Mouse (Mus musculus) limb, embryonic 12.5 days (tissue): ENCODE results near the gene Pgm5. TPM values are rescaled to one million over a fixed set of nuclear protein-coding genes. Genes with fewer than 3 reads are reported as not detected.

ENCODE experiments used
- ATAC-seq: fragments of 200-750 bp; cut with Nextera tagmentation; 2 replicates; pipeline ENCODE4 v1.8.0; 2017; ENCODE audit warnings: low read depth, moderate TSS enrichment; ENCODE audit not compliant: insufficient number of reproducible peaks, insufficient read depth, low FRiP score, low TSS enrichment
- H3K27ac ChIP-seq: fragments of 300-500 bp; sonication (generic); 2 replicates; pipeline ENCODE4 v1.5.1; 2016; ENCODE audit warnings: mild to moderate bottlenecking, moderate library complexity
- H3K27me3 ChIP-seq: fragments of 300-500 bp; sonication (generic); 2 replicates; pipeline ENCODE4 v1.6.1; 2016; ENCODE audit warnings: mild to moderate bottlenecking, moderate library complexity
- H3K36me3 ChIP-seq: fragments of 300-500 bp; sonication (generic); 2 replicates; pipeline ENCODE4 v1.6.1; 2016; ENCODE audit warnings: mild to moderate bottlenecking, moderate library complexity
- H3K4me1 ChIP-seq: fragments of 300-500 bp; sonication (generic); replicated peaks from 2 replicates; pipeline ENCODE4 v1.6.1; 2016
- H3K4me2 ChIP-seq: fragments of 300-500 bp; sonication (generic); 2 replicates; pipeline ENCODE4 v1.6.1; 2016; ENCODE audit warnings: mild to moderate bottlenecking, moderate library complexity
- H3K4me3 ChIP-seq: fragments of 300-500 bp; sonication (generic); replicated peaks from 2 replicates; pipeline ENCODE4 v1.5.1; 2016; ENCODE audit warnings: mild to moderate bottlenecking
- H3K9ac ChIP-seq: fragments of 300-500 bp; sonication (generic); replicated peaks from 2 replicates; pipeline ENCODE4 v1.6.1; 2016; ENCODE audit warnings: mild to moderate bottlenecking, moderate library complexity
- H3K9me3 ChIP-seq: fragments of 300-500 bp; sonication (generic); 2 replicates; pipeline ENCODE4 v1.6.1; 2016; ENCODE audit warnings: mild to moderate bottlenecking, moderate library complexity
- WGBS: fragments of 180-500 bp; shearing (Covaris S2); methylation state at CpG from one replicate; pipeline ENCODE4 v1.1.7; 2016; 5-methylcytosine and 5-hydroxymethylcytosine counted together
- polyA plus RNA-seq: library from polyadenylated mRNA; unstranded; fragments of >200 nt; fragmentation: Nextera tagmentation; extraction: Ambion mirVana; gene quantifications from 2 replicates; pipeline ENCODE4 v1.2.1, GENCODE M21; 2016

Gene Pgm5
- polyA plus RNA-seq: 2.4 and 2.6 TPM in 2 replicates

DNA sequence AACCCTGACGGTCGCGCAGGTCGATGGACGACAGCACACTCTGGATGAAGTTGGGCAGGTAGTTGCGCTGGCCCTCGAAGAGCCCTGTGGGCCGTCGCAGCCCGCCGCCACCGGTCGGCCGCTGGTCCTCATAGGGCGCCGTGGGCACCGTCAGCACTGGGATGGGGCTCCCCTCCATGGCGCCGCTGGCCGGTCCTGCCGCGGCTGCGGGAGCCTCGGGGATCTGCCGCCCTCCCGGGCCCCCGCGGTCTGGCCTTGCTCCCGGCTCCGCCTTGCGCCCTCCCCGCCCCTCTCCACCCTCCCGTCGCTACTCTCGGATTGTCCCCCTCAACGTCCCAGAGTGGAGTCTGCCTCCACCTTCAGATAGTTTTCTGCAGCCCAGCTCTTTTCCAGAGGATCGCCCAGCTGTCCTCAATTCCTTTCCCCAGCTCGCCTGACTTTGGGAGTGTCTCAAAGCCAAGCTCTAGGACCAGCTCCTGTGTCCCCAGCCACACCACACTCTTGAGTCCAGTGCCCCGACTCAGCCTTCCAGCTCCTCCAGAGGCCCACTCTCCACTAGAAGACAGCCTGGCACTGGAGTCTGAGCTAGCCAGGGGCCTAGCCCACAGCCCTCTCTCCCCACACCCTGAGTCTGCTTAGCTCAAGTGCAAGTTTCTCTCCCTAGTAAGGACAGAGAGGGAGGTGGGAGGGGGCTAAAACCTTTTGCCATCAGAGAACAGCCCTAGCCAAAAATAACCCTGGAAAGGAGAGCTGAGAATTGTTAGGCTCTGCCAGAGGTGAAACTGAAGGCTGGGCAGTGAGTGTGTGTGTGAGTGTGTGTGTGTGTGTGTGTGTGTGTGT lies at the start of gene Pgm5:
TSS of gene Pgm5 (minus strand) at position 244 of the 840 bp plus-strand sequence.
- H3K4me3 ChIP-seq: peak within 1 kb of the TSS; percentile 50
- no peaks in the 10 kb centered on the region for H3K9me3 ChIP-seq
- ATAC-seq: peak; percentile 68
- no peaks in the 10 kb centered on the region for H3K36me3 ChIP-seq
- 2% methylated on average over 39 of the region's 39 CpGs for WGBS
- H3K4me1 ChIP-seq: peaks cover 11% of the 10 kb centered on the region
- H3K9ac ChIP-seq: peak within 1 kb of the TSS; percentile 54
- H3K27me3 ChIP-seq: peaks cover 32% of the 10 kb centered on the region
- H3K4me2 ChIP-seq: peak within 1 kb of the TSS; percentile 77
- H3K27ac ChIP-seq: no peak within 1 kb of the TSS

DNA sequence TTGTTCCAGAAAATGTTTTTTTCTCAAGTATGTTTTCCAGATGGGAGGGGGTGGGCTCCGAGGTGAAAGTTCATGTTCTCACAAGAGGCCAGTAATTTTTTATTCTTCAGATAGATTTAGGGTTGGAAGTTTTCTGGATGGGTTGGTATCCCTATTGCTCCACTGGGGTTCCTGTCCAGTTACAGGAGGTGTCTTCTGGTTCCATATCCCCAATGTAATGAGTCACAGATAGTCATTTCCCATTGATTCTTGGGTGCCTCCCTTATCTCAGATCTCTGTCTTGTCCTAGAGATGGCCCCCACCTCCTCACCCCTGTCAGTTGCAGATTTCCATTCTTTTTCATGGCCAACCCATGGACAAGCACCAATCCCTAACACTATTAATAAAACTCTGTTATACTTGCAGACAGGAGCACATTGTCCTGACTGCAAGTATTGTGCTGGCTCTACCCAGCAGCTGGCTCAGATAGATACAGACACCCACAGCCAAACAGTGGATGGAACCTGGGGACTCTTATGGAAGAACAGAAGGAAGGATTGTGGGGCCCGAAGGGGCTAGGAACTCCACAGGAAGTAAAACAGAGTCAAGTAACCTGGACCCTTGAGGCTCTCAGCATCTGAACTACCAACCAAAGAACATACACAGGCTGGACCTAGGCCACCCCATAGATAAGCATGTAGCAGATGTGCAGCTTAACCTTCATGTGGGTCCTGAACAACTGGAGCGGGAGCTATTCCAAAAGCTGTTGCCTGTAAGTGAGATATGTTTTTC lies 46.9 kb upstream of the Pgm5 start:
- Histone ChIP-seq H3K9ac (no peak overlapping the region), H3K27ac (no peak overlapping the region), H3K4me3 (no peak overlapping the region), H3K27me3 (peaks cover 11% of the 10 kb centered on the region), H3K4me1 (no peaks in the 10 kb centered on the region), H3K36me3 (no peaks in the 10 kb centered on the region), H3K9me3 (no peaks in the 10 kb centered on the region), H3K4me2 (no peak overlapping the region)
- WGBS: 89% methylated on average over 3 of the region's 3 CpGs
- no peak for ATAC-seq

DNA sequence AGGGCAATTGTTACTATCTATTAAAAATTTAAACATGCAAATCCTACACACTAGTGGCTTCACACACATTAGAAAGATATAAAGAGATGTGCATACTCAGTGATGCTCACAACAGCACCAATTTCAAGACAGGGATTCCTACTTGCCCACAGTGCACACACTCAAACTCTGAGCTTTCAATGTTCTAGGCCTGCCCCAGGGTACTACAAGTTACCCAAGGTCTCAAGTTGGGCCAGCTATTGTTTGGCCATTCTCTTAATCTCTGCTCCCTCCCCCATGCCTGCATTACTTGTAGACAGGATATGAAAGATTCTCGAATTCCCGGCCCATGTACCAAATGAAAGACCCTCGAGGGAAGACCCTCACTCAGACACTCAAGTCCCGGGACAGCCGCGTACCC lies 46.0 kb upstream of the Pgm5 start:
- Histone ChIP-seq H3K36me3 (no peaks in the 10 kb centered on the region), H3K9me3 (no peaks in the 10 kb centered on the region), H3K9ac (no peak overlapping the region), H3K4me3 (no peak overlapping the region), H3K27me3 (peaks cover 19% of the 10 kb centered on the region), H3K27ac (no peak overlapping the region), H3K4me1 (no peaks in the 10 kb centered on the region), H3K4me2 (no peak overlapping the region)
- 93% methylated on average over 6 of the region's 6 CpGs for WGBS
- no peak for ATAC-seq

DNA sequence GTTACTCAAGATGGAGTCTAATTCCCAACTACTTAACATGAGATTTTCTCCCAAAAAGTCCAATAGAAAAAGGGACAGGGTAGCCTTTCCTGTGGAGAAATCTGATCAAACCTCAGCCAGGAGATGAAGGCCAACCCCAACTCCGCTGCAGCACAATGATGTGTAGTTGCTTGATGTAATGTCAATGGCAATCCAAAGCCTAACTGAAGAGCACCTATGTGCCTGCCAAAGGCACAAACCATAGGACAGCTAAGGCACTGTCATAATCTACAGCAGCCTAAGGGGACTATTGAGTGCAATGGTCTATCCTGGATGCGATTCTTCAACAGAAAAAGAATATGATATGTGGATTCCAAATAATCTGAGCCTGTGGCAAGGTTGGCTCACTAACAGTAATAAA lies 41.2 kb upstream of the Pgm5 start:
- 46% methylated on average over 2 of the region's 2 CpGs for WGBS
- Histone ChIP-seq H3K4me3 (no peak overlapping the region), H3K4me1 (peaks cover 16% of the 10 kb centered on the region), H3K36me3 (no peaks in the 10 kb centered on the region), H3K9me3 (no peaks in the 10 kb centered on the region), H3K27ac (no peak overlapping the region), H3K27me3 (peaks cover 62% of the 10 kb centered on the region), H3K9ac (no peak overlapping the region), H3K4me2 (no peak overlapping the region)
- no peak for ATAC-seq

- 2% methylated on average over 2 of the region's 2 CpGs for WGBS
- ATAC-seq: no peak
- no peaks in the 10 kb centered on the region for H3K36me3 ChIP-seq
Measured at GRCm38 (mm10) chr19:24902256-24902655, 40.6 kb upstream of the Pgm5 start.

GRCm38 (mm10) chr19:24901666-24902065 lies 40.0 kb upstream of the Pgm5 start:
- H3K4me3 ChIP-seq: no peak overlapping the region
- H3K4me1 ChIP-seq: peaks cover 23% of the 10 kb centered on the region
- no peak overlapping the region for H3K27ac ChIP-seq
- no peak overlapping the region for H3K4me2 ChIP-seq
- 10% methylated on average over 3 of the region's 3 CpGs for WGBS
- H3K36me3 ChIP-seq: no peaks in the 10 kb centered on the region
- peaks cover 72% of the 10 kb centered on the region for H3K27me3 ChIP-seq
- no peaks in the 10 kb centered on the region for H3K9me3 ChIP-seq
- H3K9ac ChIP-seq: no peak overlapping the region
- no peak for ATAC-seq

More at GRCm38 (mm10) chr19:24902256-24902655, 40.6 kb upstream of the Pgm5 start:
- H3K9ac ChIP-seq: no peak overlapping the region
- no peaks in the 10 kb centered on the region for H3K9me3 ChIP-seq
- H3K27ac ChIP-seq: no peak overlapping the region
- H3K4me1 ChIP-seq: peaks cover 21% of the 10 kb centered on the region
- H3K27me3 ChIP-seq: peaks cover 68% of the 10 kb centered on the region
- H3K4me2 ChIP-seq: no peak overlapping the region
- H3K4me3 ChIP-seq: no peak overlapping the region

- no peak within 1 kb of the TSS; the same call in 1 of the 2 replicates for H3K9ac ChIP-seq
- peaks cover 23% of the 10 kb centered on the region for H3K4me1 ChIP-seq
- H3K36me3 ChIP-seq: no peaks in the 10 kb centered on the region
- peak within 1 kb of the TSS; percentile 41 for H3K4me3 ChIP-seq
- ATAC-seq: no peak
- H3K4me2 ChIP-seq: peak within 1 kb of the TSS; percentile 66
- H3K9me3 ChIP-seq: no peaks in the 10 kb centered on the region
- H3K27ac ChIP-seq: no peak within 1 kb of the TSS
- under 1% methylated on average over 27 of the region's 27 CpGs for WGBS
- H3K27me3 ChIP-seq: peaks cover 82% of the 10 kb centered on the region
Measured at GRCm38 (mm10) chr19:24900581-24901220, 39.0 kb upstream of the Pgm5 start, which contains the start of gene Foxd4. Gene Foxd4, minus strand, starts transcription at chr19:24901197.

DNA sequence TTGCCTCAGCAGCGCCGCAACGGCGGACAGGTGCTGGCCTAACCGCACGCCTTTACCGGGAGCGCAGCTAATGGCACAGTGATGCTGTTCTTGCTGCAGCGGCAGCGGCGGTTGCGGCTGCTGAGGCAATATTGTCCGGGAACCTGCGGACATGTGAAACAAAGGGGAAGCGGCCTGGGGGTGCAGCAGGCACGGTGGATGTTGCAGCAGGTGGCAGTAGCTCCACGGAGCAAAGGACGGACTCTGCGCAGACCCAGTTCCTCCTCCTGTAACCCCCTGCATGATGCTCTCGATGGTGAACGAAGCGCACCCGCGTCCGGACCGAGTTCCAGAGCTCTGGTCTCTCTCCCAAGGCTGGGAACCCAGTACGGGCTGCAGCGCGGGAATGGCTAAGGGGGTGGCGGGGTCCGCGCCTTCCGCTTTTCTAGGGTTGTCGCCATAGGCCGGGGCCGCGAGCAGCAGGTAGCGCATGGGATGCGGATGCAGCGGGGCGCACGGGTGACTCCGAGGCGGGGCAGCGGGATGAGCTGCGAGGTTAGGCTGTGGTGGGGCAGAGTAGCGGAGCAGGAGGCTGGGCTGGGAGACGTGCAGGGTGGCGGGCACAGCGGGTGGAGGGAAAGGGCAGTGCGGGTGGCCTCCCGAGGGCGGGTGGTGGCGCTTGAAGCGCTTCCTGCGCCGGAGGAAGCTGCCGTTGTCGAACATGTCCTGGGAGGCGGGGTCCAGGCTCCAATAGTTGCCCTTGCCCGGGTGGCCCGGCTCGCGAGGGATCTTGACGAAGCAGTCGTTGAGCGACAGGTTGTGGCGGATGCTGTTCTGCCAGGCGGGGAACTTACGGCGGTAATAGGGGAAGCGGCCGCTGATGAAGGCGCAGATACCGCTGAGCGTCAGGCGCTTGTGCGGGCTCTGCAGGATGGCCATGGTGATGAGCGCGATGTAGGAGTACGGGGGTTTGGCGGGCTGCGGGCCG lies 38.2 kb upstream of the Pgm5 start:
- H3K9ac ChIP-seq: no peak overlapping the region; the same call in 1 of the 2 replicates
- under 1% methylated on average over 84 of the region's 84 CpGs for WGBS
- peaks cover 23% of the 10 kb centered on the region for H3K4me1 ChIP-seq
- H3K27ac ChIP-seq: no peak overlapping the region
- no peaks in the 10 kb centered on the region for H3K36me3 ChIP-seq
- no peak; the same call in 1 of the 2 replicates for ATAC-seq
- peak overlapping the region; percentile 41 for H3K4me3 ChIP-seq
- peaks cover 90% of the 10 kb centered on the region for H3K27me3 ChIP-seq
- H3K4me2 ChIP-seq: peak overlapping the region; percentile 66
- H3K9me3 ChIP-seq: no peaks in the 10 kb centered on the region

DNA sequence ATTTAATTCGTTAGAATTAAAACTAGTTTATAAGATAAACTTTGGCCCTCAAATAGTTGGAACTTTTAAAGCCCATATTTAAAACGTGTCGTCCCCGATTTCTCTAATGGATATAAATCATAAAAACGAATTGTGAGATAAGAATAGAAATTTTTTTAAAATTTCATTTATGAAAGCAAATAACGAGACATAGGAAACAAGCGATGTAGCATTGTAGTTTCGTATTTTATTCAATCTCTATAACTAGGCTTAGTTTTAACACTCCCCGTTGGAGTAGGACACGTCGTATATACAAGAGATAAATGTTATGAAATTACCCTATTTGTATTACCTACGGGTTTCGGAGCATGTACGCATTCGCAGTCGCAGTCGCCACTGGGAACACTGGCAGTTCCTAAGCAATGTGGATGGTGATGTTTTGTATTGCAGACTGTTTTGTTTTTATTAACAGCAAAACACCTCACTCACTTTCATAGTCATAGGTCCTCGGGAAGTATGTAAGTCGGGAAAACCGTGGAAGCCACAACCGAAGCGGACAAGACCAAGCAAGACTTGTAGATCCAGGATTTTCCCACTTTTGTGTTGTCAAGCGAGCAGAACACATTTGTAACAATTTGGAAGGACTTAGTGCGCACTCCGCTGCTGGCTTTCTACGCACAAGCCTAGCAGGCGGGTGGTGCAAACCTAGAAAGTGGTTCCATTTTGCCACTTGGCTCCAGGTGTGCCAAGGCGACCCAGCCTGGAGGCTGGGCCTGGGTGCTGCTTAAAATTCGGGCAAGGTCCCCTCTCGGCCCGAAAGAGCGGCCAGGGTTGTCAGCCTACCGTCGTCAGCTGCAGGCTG lies 37.3 kb upstream of the Pgm5 start:
- Histone ChIP-seq H3K4me1 (peaks cover 23% of the 10 kb centered on the region), H3K27ac (no peak overlapping the region), H3K4me3 (peak overlapping the region; percentile 41), H3K4me2 (peak overlapping the region; percentile 66), H3K27me3 (peaks cover 84% of the 10 kb centered on the region), H3K9me3 (no peaks in the 10 kb centered on the region), H3K36me3 (no peaks in the 10 kb centered on the region), H3K9ac (no peak overlapping the region)
- ATAC-seq: no peak
- WGBS: 3% methylated on average over 34 of the region's 34 CpGs
